Mouse (Mus musculus): ENCODE results near the gene Map4k2. TPM values are rescaled to one million over a fixed set of nuclear protein-coding genes. Genes with fewer than 3 reads are reported as not detected.

Gene Map4k2
- polyA plus RNA-seq, 1 experiment from 2014 or later, result 17.2 TPM

DNA sequence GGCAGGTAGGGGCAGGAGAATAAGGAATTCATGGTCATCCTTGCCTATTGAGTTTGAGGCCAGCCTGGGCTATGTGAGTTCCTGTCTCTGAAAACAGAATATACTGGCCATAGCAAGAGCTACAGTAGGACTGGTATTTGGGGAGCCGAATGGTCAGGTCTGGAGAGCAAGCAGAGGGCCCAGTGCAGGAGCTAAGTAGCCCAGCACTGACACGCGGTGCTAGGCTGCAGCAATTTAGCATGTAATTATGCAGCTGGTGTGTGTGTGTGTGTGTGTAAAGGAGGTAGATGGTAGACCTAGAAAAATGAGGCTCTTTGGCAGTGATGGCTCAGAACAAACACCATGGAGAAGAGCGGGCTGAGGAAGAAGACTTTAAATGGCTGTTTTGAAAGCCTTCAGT, 6.7 kb downstream of the Map4k2 start:
- Histone ChIP-seq H3K4me1 (ENCODE audit: control insufficient read depth, insufficient read depth, low read length) (peaks cover 3% of the 10 kb centered on the region; the same call in 1 of the 2 replicates), H3K9me3 (replicated peaks; ENCODE audit: control insufficient read depth, low read length) (no peaks in the 10 kb centered on the region), H3K4me3 (ENCODE audit: low read length) (no peak overlapping the region), H3K9ac (ENCODE audit: low read length) (no peak overlapping the region), H3K4me2 (ENCODE audit: low read depth, low read length) (no peak overlapping the region), H3K27me3 (ENCODE audit: control insufficient read depth, insufficient read depth, low read length) (no peaks in the 10 kb centered on the region), H3K36me3 (ENCODE audit: control insufficient read depth, insufficient read depth) (peaks cover 7% of the 10 kb centered on the region), H3K27ac (ENCODE audit: low read length) (no peak overlapping the region)
- ATAC-seq (replicated peaks; ENCODE audit: extremely low read depth, insufficient read depth, low FRiP score), result no peak
- WGBS, result 88% methylated on average over 4 of the region's 4 CpGs

DNA sequence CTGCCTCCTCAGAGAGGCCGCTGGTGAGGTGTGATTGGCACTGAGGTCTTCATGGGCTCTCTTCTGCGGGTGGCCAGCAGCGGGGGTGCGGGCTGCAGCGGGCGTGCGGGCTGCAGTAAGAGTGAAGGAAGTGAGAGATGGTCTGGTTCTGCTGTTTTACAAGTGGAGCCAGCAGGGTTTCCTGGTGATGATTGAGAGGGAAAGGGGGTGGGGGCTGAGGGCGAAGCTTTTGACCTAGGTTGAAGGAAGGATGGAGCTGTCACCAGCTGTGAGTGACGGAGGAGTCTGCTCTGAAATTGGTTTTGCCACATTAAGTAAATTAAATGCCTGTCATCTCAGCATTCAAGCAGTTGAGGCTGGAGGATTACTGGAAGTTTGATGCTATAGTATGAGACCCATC, 7.8 kb downstream of the Map4k2 start:
- H3K4me3 ChIP-seq (ENCODE audit: low read length), result no peak overlapping the region
- WGBS, result 38% methylated on average over 9 of the region's 9 CpGs
- no peak overlapping the region for H3K4me2 ChIP-seq (ENCODE audit: low read depth, low read length)
- H3K4me1 ChIP-seq (ENCODE audit: control insufficient read depth, insufficient read depth, low read length), result peaks cover 3% of the 10 kb centered on the region; the same call in 1 of the 2 replicates
- H3K27ac ChIP-seq (ENCODE audit: low read length), result peak overlapping the region; percentile 26
- H3K27me3 ChIP-seq (ENCODE audit: control insufficient read depth, insufficient read depth, low read length), result no peaks in the 10 kb centered on the region
- no peaks in the 10 kb centered on the region for H3K9me3 ChIP-seq (replicated peaks; ENCODE audit: control insufficient read depth, low read length)
- no peak for ATAC-seq (replicated peaks; ENCODE audit: extremely low read depth, insufficient read depth, low FRiP score)
- peaks cover 7% of the 10 kb centered on the region for H3K36me3 ChIP-seq (ENCODE audit: control insufficient read depth, insufficient read depth)
- H3K9ac ChIP-seq (ENCODE audit: low read length), result no peak overlapping the region

DNA sequence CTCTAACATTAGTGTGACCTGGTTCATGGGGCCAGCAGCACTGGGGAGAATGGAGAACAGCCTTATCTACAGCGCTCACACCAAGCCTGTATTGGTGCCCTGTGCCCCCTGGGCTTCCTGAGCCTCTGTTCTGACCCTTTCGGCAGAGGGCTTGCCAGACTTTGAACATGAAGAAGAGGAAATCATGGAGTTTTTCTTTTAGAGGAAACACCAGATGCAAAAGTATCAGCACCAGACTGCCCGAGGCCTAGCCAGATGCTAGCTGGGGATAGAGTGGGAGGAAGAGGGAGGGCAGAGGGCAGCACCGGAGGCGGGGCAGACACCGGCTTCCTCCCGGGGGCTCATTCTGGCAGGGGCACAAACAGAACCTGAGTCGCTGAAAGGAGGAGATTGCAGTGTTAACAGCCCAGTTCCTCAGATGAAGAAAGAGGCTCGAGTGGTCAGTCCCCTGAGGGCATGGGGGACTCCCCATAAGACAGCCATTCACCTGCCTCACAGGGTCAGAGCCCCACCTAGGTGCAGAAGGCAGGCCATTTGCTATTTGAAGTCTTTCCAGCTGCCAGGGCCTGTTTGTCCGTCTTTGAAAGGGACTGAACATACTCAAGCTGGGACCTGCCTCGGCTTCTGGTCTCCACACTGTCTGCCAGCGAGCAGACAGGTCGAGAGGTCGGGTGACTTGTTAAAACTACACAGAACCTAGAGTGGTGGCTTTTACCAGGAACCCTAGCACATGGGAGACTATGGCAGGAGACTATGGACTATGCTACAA, 8.5 kb downstream of the Map4k2 start:
- Histone ChIP-seq H3K27me3 (ENCODE audit: control insufficient read depth, insufficient read depth, low read length) (no peaks in the 10 kb centered on the region), H3K4me2 (ENCODE audit: low read depth, low read length) (no peak overlapping the region), H3K9ac (ENCODE audit: low read length) (no peak overlapping the region), H3K9me3 (replicated peaks; ENCODE audit: control insufficient read depth, low read length) (no peaks in the 10 kb centered on the region), H3K4me1 (ENCODE audit: control insufficient read depth, insufficient read depth, low read length) (peaks cover 3% of the 10 kb centered on the region), H3K4me3 (ENCODE audit: low read length) (no peak overlapping the region), H3K27ac (ENCODE audit: low read length) (peak overlapping the region; percentile 65), H3K36me3 (ENCODE audit: control insufficient read depth, insufficient read depth) (peaks cover 12% of the 10 kb centered on the region)
- 37% methylated on average over 14 of the region's 14 CpGs for WGBS
- ATAC-seq (replicated peaks; ENCODE audit: extremely low read depth, insufficient read depth, low FRiP score), result peak; percentile 67

DNA sequence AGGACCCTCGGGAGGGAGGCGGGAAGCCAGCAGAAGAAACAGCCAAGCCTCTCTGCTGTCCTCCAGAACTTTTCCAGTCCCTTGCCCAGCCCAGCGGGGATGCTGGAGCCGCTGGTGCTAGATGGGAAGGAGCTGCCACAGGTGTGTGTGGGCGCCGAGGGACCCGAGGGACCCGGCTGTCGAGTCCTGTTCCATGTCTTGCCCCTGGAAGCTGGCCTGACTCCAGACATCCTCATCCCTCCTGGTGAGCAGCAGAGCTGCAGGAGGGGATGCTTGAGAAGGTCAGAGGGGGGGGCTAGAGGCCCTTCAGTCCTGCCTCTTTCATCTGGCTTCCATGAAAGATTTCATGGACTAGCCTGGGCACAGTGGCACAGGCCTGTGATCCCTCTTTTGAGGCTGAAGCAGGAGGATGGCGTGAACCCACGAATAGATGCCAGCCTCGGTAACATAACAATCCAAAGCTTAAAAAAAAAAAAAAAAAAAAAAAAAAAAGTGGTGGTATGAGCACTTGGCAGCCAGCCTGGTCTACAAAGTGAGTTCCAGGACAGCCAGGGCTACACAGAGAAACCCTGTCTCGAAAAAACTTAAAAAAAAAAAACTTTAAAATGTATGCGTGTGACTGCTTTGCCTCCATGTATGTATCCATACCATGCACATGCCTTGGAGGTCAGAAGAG, 10.6 kb downstream of the Map4k2 start:
- WGBS, result 49% methylated on average over 14 of the region's 14 CpGs
- Histone ChIP-seq H3K9me3 (replicated peaks; ENCODE audit: control insufficient read depth, low read length) (no peaks in the 10 kb centered on the region), H3K4me3 (ENCODE audit: low read length) (no peak overlapping the region), H3K27me3 (ENCODE audit: control insufficient read depth, insufficient read depth, low read length) (no peaks in the 10 kb centered on the region), H3K9ac (ENCODE audit: low read length) (no peak overlapping the region), H3K4me2 (ENCODE audit: low read depth, low read length) (no peak overlapping the region), H3K4me1 (ENCODE audit: control insufficient read depth, insufficient read depth, low read length) (peaks cover 3% of the 10 kb centered on the region), H3K36me3 (ENCODE audit: control insufficient read depth, insufficient read depth) (peaks cover 7% of the 10 kb centered on the region), H3K27ac (ENCODE audit: low read length) (no peak overlapping the region)
- no peak for ATAC-seq (replicated peaks; ENCODE audit: extremely low read depth, insufficient read depth, low FRiP score)

DNA sequence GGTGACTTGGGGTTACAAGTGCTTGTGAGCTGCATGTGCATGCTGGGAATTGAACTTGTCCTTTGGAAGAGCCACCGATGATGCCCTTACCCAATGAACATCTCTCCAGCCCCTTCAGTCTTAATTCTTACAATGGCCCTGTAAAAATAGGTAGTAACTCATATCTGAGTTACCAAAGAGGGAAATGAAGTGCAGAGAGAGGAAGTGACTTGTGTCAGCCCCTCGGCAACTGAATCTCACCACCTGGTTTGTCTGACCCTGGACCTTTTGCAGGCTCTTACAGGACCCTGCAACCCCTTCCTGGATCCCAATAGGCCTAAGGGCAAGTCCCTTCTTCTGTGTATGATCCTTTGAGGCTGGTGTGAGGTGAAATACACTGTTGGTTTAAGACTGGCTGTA, 11.2 kb downstream of the Map4k2 start:
- no peaks in the 10 kb centered on the region for H3K27me3 ChIP-seq (ENCODE audit: control insufficient read depth, insufficient read depth, low read length)
- no peak overlapping the region for H3K4me3 ChIP-seq (ENCODE audit: low read length)
- 71% methylated on average over 2 of the region's 2 CpGs for WGBS
- peaks cover 3% of the 10 kb centered on the region for H3K4me1 ChIP-seq (ENCODE audit: control insufficient read depth, insufficient read depth, low read length)
- peaks cover 5% of the 10 kb centered on the region for H3K36me3 ChIP-seq (ENCODE audit: control insufficient read depth, insufficient read depth)
- no peaks in the 10 kb centered on the region for H3K9me3 ChIP-seq (replicated peaks; ENCODE audit: control insufficient read depth, low read length)
- H3K9ac ChIP-seq (ENCODE audit: low read length), result no peak overlapping the region
- H3K27ac ChIP-seq (ENCODE audit: low read length), result no peak overlapping the region
- H3K4me2 ChIP-seq (ENCODE audit: low read depth, low read length), result no peak overlapping the region
- no peak for ATAC-seq (replicated peaks; ENCODE audit: extremely low read depth, insufficient read depth, low FRiP score)

DNA sequence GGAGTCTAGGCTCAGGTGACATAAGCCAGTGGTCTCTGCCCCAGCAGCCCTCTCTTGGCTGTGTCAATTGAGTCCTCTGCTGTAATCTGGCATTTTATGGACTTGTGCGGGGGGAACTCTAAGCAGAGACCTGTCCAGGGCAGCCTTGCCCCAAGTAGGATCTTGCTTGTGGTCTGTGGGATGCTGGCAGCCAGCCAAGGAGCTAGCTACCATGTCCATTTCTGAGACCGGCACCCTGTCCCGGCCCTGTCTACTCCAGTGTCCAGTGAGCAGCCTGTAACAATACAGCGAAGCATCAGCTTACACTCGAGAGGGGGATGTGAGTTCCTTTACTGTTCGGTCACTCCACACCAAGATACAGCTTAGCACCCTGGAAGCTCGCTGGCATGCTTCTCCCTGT, 13.1 kb downstream of the Map4k2 start:
- Histone ChIP-seq H3K4me1 (ENCODE audit: control insufficient read depth, insufficient read depth, low read length) (peaks cover 3% of the 10 kb centered on the region), H3K4me3 (ENCODE audit: low read length) (no peak overlapping the region), H3K9ac (ENCODE audit: low read length) (no peak overlapping the region), H3K27ac (ENCODE audit: low read length) (no peak overlapping the region), H3K9me3 (replicated peaks; ENCODE audit: control insufficient read depth, low read length) (no peaks in the 10 kb centered on the region), H3K27me3 (ENCODE audit: control insufficient read depth, insufficient read depth, low read length) (no peaks in the 10 kb centered on the region), H3K36me3 (ENCODE audit: control insufficient read depth, insufficient read depth) (peaks cover 5% of the 10 kb centered on the region; the same call in 1 of the 2 replicates), H3K4me2 (ENCODE audit: low read depth, low read length) (no peak overlapping the region)
- 65% methylated on average over 7 of the region's 7 CpGs for WGBS
- no peak for ATAC-seq (replicated peaks; ENCODE audit: extremely low read depth, insufficient read depth, low FRiP score)

DNA sequence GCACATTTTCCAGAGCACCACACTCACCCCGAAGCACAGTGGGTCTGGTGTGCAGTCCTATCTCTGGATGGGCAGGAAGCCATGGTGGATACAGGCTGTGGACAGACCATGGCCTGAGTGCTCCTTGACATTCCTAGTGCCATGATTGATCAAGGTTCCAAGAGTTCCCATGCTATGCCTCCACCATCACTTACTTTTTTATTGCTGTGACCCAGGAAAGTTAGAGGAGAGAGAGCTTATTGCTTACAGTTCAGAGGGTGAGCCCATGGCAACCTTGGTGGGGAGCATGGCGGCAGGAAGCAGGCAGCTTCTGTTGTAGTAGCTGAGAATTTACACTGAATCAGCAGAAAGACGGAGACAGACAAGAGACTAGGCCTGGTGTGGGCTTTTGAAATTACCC, 20.4 kb downstream of the Map4k2 start:
- Histone ChIP-seq H3K36me3 (ENCODE audit: control insufficient read depth, insufficient read depth) (peaks cover 12% of the 10 kb centered on the region), H3K9ac (ENCODE audit: low read length) (no peak overlapping the region), H3K4me3 (ENCODE audit: low read length) (no peak overlapping the region), H3K27me3 (ENCODE audit: control insufficient read depth, insufficient read depth, low read length) (no peaks in the 10 kb centered on the region), H3K4me2 (ENCODE audit: low read depth, low read length) (no peak overlapping the region), H3K4me1 (ENCODE audit: control insufficient read depth, insufficient read depth, low read length) (peaks cover 17% of the 10 kb centered on the region), H3K9me3 (replicated peaks; ENCODE audit: control insufficient read depth, low read length) (no peaks in the 10 kb centered on the region), H3K27ac (ENCODE audit: low read length) (no peak overlapping the region)
- ATAC-seq (replicated peaks; ENCODE audit: extremely low read depth, insufficient read depth, low FRiP score), result no peak
- 84% methylated on average over 3 of the region's 3 CpGs for WGBS

DNA sequence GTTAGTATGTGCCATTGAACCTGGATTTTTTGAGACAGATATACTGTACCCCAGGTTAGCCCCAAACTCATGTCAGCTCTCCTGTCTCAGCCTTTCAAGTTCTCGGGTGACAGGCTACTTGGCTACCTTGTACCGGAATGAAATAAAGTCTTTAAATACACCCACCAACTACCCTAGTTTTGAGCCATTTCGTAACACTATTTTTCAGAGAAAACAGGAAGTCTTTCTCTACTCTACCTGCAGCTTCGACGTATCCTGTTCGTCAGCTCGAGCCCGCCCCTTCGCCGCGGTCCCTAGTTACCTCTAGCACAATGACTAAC, 22.1 kb downstream of the Map4k2 start:
- H3K27me3 ChIP-seq (ENCODE audit: control insufficient read depth, insufficient read depth, low read length), result no peaks in the 10 kb centered on the region
- peak overlapping the region; percentile 68 for H3K9ac ChIP-seq (ENCODE audit: low read length)
- WGBS, result under 1% methylated on average over 11 of the region's 11 CpGs
- no peak for ATAC-seq (replicated peaks; ENCODE audit: extremely low read depth, insufficient read depth, low FRiP score)
- no peaks in the 10 kb centered on the region for H3K9me3 ChIP-seq (replicated peaks; ENCODE audit: control insufficient read depth, low read length)
- peak overlapping the region; percentile 99 for H3K4me3 ChIP-seq (ENCODE audit: low read length)
- peaks cover 24% of the 10 kb centered on the region for H3K36me3 ChIP-seq (ENCODE audit: control insufficient read depth, insufficient read depth)
- peaks cover 25% of the 10 kb centered on the region for H3K4me1 ChIP-seq (ENCODE audit: control insufficient read depth, insufficient read depth, low read length)
- peak overlapping the region; percentile 72 for H3K4me2 ChIP-seq (ENCODE audit: low read depth, low read length)
- peak overlapping the region; percentile 64 for H3K27ac ChIP-seq (ENCODE audit: low read length)

DNA sequence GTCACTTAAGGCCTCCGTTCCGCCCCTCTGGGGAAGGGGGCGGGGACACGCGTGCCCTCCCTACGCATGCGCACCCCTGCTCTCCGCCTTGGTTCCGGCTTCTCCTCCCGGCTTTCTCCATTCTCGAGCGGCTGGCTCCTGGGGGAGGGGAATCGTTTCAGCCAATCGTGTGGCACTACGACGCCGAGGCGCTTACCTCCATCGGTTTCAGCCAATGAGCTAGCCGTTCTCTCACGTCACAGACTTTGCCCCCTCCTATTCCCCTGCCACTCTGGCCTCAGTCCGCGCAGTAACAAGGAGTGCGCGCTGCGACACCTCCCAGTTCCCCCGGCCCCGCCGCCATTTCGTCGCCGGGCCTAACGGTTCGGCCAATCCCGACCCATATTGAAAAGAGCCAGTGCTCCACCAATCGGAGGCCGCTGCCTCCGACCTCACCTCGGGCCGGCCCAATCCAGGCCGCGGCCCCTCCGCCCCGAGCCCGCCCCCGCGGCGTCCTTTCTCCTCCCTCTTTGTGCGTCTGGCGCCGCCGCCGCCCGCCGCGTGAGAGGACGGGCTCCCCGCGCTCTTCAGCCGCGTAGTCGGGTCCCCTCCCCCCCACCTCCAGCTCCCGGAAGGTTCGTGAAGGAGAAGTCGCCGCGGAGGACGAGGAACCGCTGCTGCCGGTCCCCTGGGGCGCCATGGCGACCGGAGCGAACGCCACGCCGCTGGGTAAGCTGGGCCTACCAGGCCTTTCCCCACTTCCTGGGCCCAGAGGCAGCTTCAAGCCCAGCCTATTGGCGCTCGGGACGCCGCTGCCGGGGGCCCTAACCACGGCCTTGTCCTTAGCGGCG, 22.7 kb downstream of the Map4k2 start, which contains the start of gene Sf1:
TSS of gene Sf1 (plus strand) at position 280 of the 830 bp plus-strand sequence.
- peak within 1 kb of the TSS; percentile 100 for H3K9ac ChIP-seq (ENCODE audit: low read length)
- H3K4me2 ChIP-seq (ENCODE audit: low read depth, low read length), result peak within 1 kb of the TSS; percentile 88
- H3K4me1 ChIP-seq (ENCODE audit: control insufficient read depth, insufficient read depth, low read length), result peaks cover 26% of the 10 kb centered on the region
- peak within 1 kb of the TSS; percentile 98 for H3K27ac ChIP-seq (ENCODE audit: low read length)
- peaks cover 29% of the 10 kb centered on the region for H3K36me3 ChIP-seq (ENCODE audit: control insufficient read depth, insufficient read depth)
- H3K27me3 ChIP-seq (ENCODE audit: control insufficient read depth, insufficient read depth, low read length), result no peaks in the 10 kb centered on the region
- WGBS, result under 1% methylated on average over 72 of the region's 85 CpGs
- peak within 1 kb of the TSS; percentile 99 for H3K4me3 ChIP-seq (ENCODE audit: low read length)
- no peaks in the 10 kb centered on the region for H3K9me3 ChIP-seq (replicated peaks; ENCODE audit: control insufficient read depth, low read length)
- ATAC-seq (replicated peaks; ENCODE audit: extremely low read depth, insufficient read depth, low FRiP score), result peak; percentile 96
